Mouse (Mus musculus): ENCODE data around the gene Mmd2. TPM values are rescaled to one million over a fixed set of nuclear protein-coding genes. Genes with fewer than 3 reads are reported as not detected.

The Mmd2 gene
- polyA plus RNA-seq (2015; fragmentation: Nextera tagmentation; extraction: Ambion mirVana): 77.4 and 91.5 TPM in 2 replicates

- WGBS: 2% methylated on average over 42 of the region's 42 CpGs
Measured at GRCm38 (mm10) chr5:142608259-142608988, at the start of gene Mmd2. Mmd2 (minus strand) TSS chr5:142608800.

GRCm38 (mm10) chr5:142652266-142652665, 43.7 kb upstream of the Mmd2 start:
- Histone ChIP-seq H3K4me3 (replicated peaks; ENCODE audit: low read length) (no peak overlapping the region), H3K9me3 (ENCODE audit: control insufficient read depth, low read length) (no peaks in the 10 kb centered on the region), H3K4me2 (ENCODE audit: low read length) (no peak overlapping the region), H3K27me3 (replicated peaks; ENCODE audit: control insufficient read depth, insufficient read depth, low read length) (no peaks in the 10 kb centered on the region), H3K9ac (replicated peaks; ENCODE audit: low read depth, low read length) (no peak overlapping the region), H3K27ac (ENCODE audit: low read length) (no peak overlapping the region), H3K36me3 (ENCODE audit: control insufficient read depth, insufficient read depth) (peaks cover 7% of the 10 kb centered on the region), H3K4me1 (replicated peaks; ENCODE audit: control insufficient read depth, insufficient read depth, low read length) (0 out of 2 replicates have a peak, but pooled peaks cover 2% of the 10 kb centered on the region)
- no peak for ATAC-seq
- WGBS: 80% methylated on average over 4 of the region's 4 CpGs

More at GRCm38 (mm10) chr5:142608259-142608988, at the start of gene Mmd2:
- no peaks in the 10 kb centered on the region for H3K9me3 ChIP-seq (ENCODE audit: control insufficient read depth, low read length)
- H3K4me2 ChIP-seq (ENCODE audit: low read length): peak within 1 kb of the TSS; percentile 75
- peak within 1 kb of the TSS; percentile 84 for H3K27ac ChIP-seq (ENCODE audit: low read length)
- no peaks in the 10 kb centered on the region for H3K27me3 ChIP-seq (replicated peaks; ENCODE audit: control insufficient read depth, insufficient read depth, low read length)
- no peaks in the 10 kb centered on the region for H3K36me3 ChIP-seq (ENCODE audit: control insufficient read depth, insufficient read depth)
- peak within 1 kb of the TSS; percentile 79 for H3K9ac ChIP-seq (replicated peaks; ENCODE audit: low read depth, low read length)
- peaks cover 21% of the 10 kb centered on the region for H3K4me1 ChIP-seq (replicated peaks; ENCODE audit: control insufficient read depth, insufficient read depth, low read length)
- peak; percentile 92 for ATAC-seq
- peak within 1 kb of the TSS; percentile 81 for H3K4me3 ChIP-seq (replicated peaks; ENCODE audit: low read length)

GRCm38 (mm10) chr5:142650794-142651497, 42.3 kb upstream of the Mmd2 start:
- 86% methylated on average over 6 of the region's 6 CpGs for WGBS
- Histone ChIP-seq H3K4me3 (replicated peaks; ENCODE audit: low read length) (no peak overlapping the region), H3K4me2 (ENCODE audit: low read length) (no peak overlapping the region), H3K27ac (ENCODE audit: low read length) (no peak overlapping the region), H3K4me1 (replicated peaks; ENCODE audit: control insufficient read depth, insufficient read depth, low read length) (0 out of 2 replicates have a peak, but pooled peaks cover 2% of the 10 kb centered on the region), H3K36me3 (ENCODE audit: control insufficient read depth, insufficient read depth) (no peaks in the 10 kb centered on the region), H3K27me3 (replicated peaks; ENCODE audit: control insufficient read depth, insufficient read depth, low read length) (no peaks in the 10 kb centered on the region), H3K9ac (replicated peaks; ENCODE audit: low read depth, low read length) (no peak overlapping the region), H3K9me3 (ENCODE audit: control insufficient read depth, low read length) (no peaks in the 10 kb centered on the region)
- no peak for ATAC-seq

- H3K27me3 ChIP-seq (replicated peaks; ENCODE audit: control insufficient read depth, insufficient read depth, low read length): no peaks in the 10 kb centered on the region
- no peak overlapping the region for H3K27ac ChIP-seq (ENCODE audit: low read length)
- H3K4me2 ChIP-seq (ENCODE audit: low read length): no peak overlapping the region
- H3K36me3 ChIP-seq (ENCODE audit: control insufficient read depth, insufficient read depth): no peaks in the 10 kb centered on the region
- 73% methylated on average over 3 of the region's 3 CpGs for WGBS
- 0 out of 2 replicates have a peak, but pooled peaks cover 2% of the 10 kb centered on the region for H3K4me1 ChIP-seq (replicated peaks; ENCODE audit: control insufficient read depth, insufficient read depth, low read length)
- no peaks in the 10 kb centered on the region for H3K9me3 ChIP-seq (ENCODE audit: control insufficient read depth, low read length)
- H3K4me3 ChIP-seq (replicated peaks; ENCODE audit: low read length): no peak overlapping the region
- no peak for ATAC-seq
- no peak overlapping the region for H3K9ac ChIP-seq (replicated peaks; ENCODE audit: low read depth, low read length)
Measured at GRCm38 (mm10) chr5:142650390-142650789, 41.8 kb upstream of the Mmd2 start.

GRCm38 (mm10) chr5:142649460-142650050, 41.0 kb upstream of the Mmd2 start:
- ATAC-seq: no peak
- Histone ChIP-seq H3K9ac (replicated peaks; ENCODE audit: low read depth, low read length) (no peak overlapping the region), H3K27ac (ENCODE audit: low read length) (no peak overlapping the region), H3K27me3 (replicated peaks; ENCODE audit: control insufficient read depth, insufficient read depth, low read length) (no peaks in the 10 kb centered on the region), H3K4me2 (ENCODE audit: low read length) (no peak overlapping the region), H3K4me3 (replicated peaks; ENCODE audit: low read length) (no peak overlapping the region), H3K4me1 (replicated peaks; ENCODE audit: control insufficient read depth, insufficient read depth, low read length) (0 out of 2 replicates have a peak, but pooled peaks cover 2% of the 10 kb centered on the region), H3K36me3 (ENCODE audit: control insufficient read depth, insufficient read depth) (0 out of 2 replicates have a peak, but pooled peaks cover 3% of the 10 kb centered on the region), H3K9me3 (ENCODE audit: control insufficient read depth, low read length) (no peaks in the 10 kb centered on the region)
- 93% methylated on average over 4 of the region's 4 CpGs for WGBS

GRCm38 (mm10) chr5:142648162-142648561, 39.6 kb upstream of the Mmd2 start:
- no peak overlapping the region for H3K9ac ChIP-seq (replicated peaks; ENCODE audit: low read depth, low read length)
- H3K27ac ChIP-seq (ENCODE audit: low read length): no peak overlapping the region
- H3K4me2 ChIP-seq (ENCODE audit: low read length): no peak overlapping the region
- 84% methylated on average over 7 of the region's 7 CpGs for WGBS
- no peaks in the 10 kb centered on the region for H3K9me3 ChIP-seq (ENCODE audit: control insufficient read depth, low read length)
- H3K36me3 ChIP-seq (ENCODE audit: control insufficient read depth, insufficient read depth): 0 out of 2 replicates have a peak, but pooled peaks cover 5% of the 10 kb centered on the region
- H3K4me1 ChIP-seq (replicated peaks; ENCODE audit: control insufficient read depth, insufficient read depth, low read length): 0 out of 2 replicates have a peak, but pooled peaks cover 2% of the 10 kb centered on the region
- H3K27me3 ChIP-seq (replicated peaks; ENCODE audit: control insufficient read depth, insufficient read depth, low read length): no peaks in the 10 kb centered on the region
- no peak overlapping the region for H3K4me3 ChIP-seq (replicated peaks; ENCODE audit: low read length)
- no peak for ATAC-seq

- no peak overlapping the region for H3K4me2 ChIP-seq (ENCODE audit: low read length)
- H3K9ac ChIP-seq (replicated peaks; ENCODE audit: low read depth, low read length): no peak overlapping the region
- H3K4me3 ChIP-seq (replicated peaks; ENCODE audit: low read length): no peak overlapping the region
- WGBS: 88% methylated on average over 6 of the region's 6 CpGs
- H3K27me3 ChIP-seq (replicated peaks; ENCODE audit: control insufficient read depth, insufficient read depth, low read length): no peaks in the 10 kb centered on the region
- H3K9me3 ChIP-seq (ENCODE audit: control insufficient read depth, low read length): no peaks in the 10 kb centered on the region
- H3K27ac ChIP-seq (ENCODE audit: low read length): no peak overlapping the region
- H3K36me3 ChIP-seq (ENCODE audit: control insufficient read depth, insufficient read depth): peaks cover 10% of the 10 kb centered on the region; the same call in 1 of the 2 replicates
- no peak for ATAC-seq
- H3K4me1 ChIP-seq (replicated peaks; ENCODE audit: control insufficient read depth, insufficient read depth, low read length): no peaks in the 10 kb centered on the region
Measured at GRCm38 (mm10) chr5:142641331-142642051, 32.9 kb upstream of the Mmd2 start.

GRCm38 (mm10) chr5:142640088-142640487, 31.5 kb upstream of the Mmd2 start:
- ATAC-seq: no peak
- H3K4me3 ChIP-seq (replicated peaks; ENCODE audit: low read length): no peak overlapping the region

More at GRCm38 (mm10) chr5:142640088-142640487, 31.5 kb upstream of the Mmd2 start:
- Histone ChIP-seq H3K9me3 (ENCODE audit: control insufficient read depth, low read length) (no peaks in the 10 kb centered on the region), H3K4me1 (replicated peaks; ENCODE audit: control insufficient read depth, insufficient read depth, low read length) (no peaks in the 10 kb centered on the region), H3K4me2 (ENCODE audit: low read length) (no peak overlapping the region), H3K27ac (ENCODE audit: low read length) (no peak overlapping the region), H3K36me3 (ENCODE audit: control insufficient read depth, insufficient read depth) (peaks cover 10% of the 10 kb centered on the region; the same call in 1 of the 2 replicates), H3K9ac (replicated peaks; ENCODE audit: low read depth, low read length) (no peak overlapping the region), H3K27me3 (replicated peaks; ENCODE audit: control insufficient read depth, insufficient read depth, low read length) (no peaks in the 10 kb centered on the region)
- 82% methylated on average over 5 of the region's 5 CpGs for WGBS

All from forebrain, embryonic 16.5 days (tissue).